In genomic region chr8:120537818-120538396, GRCm38 (mm10) we compare ENCODE assay signal across 8 mouse cellular contexts. TPM values are rescaled to one million over a fixed set of nuclear protein-coding genes. Genes with fewer than 3 reads are reported as not detected.
A peak's percentile ranks its signal among the peaks of the same experiment; 100 is the strongest.
DNase-seq lines count a peak whose midpoint lies in the region; ATAC-seq and TF ChIP-seq lines count a peak whose summit lies in the region.

No protein-coding gene starts in this region.

- no peak for DNase-seq in frontal cortex, postnatal 25 days (ENCODE audit: low spot score in 2 of 2)
- DNase-seq in cerebellum, adult 18-20 months: peak; percentile 84
- DNase-seq in gastrocnemius, adult 8-10 months (ENCODE audit: low spot score in 2 of 2): peak; percentile 45 to 68
- peak; percentile 75 for DNase-seq in kidney, adult 18-20 months
- peak; percentile 69 for DNase-seq in liver
- peak; percentile 26 to 46 for DNase-seq in natural killer cell, adult 2 months (ENCODE audit: low spot score in 2 of 2)

- peaks cover 62% of the 10 kb centered on the region for H3K4me1 ChIP-seq in testis, adult 2 months (ENCODE audit: control insufficient read depth, insufficient read depth, low read length)

- no peaks in the 10 kb centered on the region for H3K36me3 ChIP-seq in testis, adult 2 months (ENCODE audit: control insufficient read depth, insufficient read depth, low read length)

- H3K27me3 ChIP-seq in testis, adult 2 months (ENCODE audit: control insufficient read depth, insufficient read depth, low read length): no peaks in the 10 kb centered on the region

- H3K4me3 ChIP-seq in testis, adult 2 months (ENCODE audit: control insufficient read depth, low read depth, low read length): peak overlapping the region; percentile 59

- no peak for TF ChIP-seq POLR2A in testis, adult 2 months (IDR thresholded peaks at IDR 0.05; ENCODE audit: control insufficient read depth, low read depth, low read length)

- peak; percentile 20; the same call in 1 of the 2 replicates for ATAC-seq in frontal cortex, adult (ENCODE audit: low TSS enrichment)

- TF ChIP-seq CTCF in testis, adult 2 months (IDR thresholded peaks at IDR 0.05; ENCODE audit: control insufficient read depth, insufficient read depth, insufficient replicate concordance, low read depth, low read length): no peak

- no peak overlapping the region for H3K27ac ChIP-seq in testis, adult 2 months (ENCODE audit: control insufficient read depth, insufficient read depth, low read depth, low read length)

RNA-seq across cellular contexts. Expression of gene Gins2, which starts 51.2 kb away (rescaled TPM):
- under 1 TPM in 3 of 4 experiments, not detected in 1; 0.09 to 0.43 (median 0.36) TPM for total RNA-seq in gastrocnemius, adult 8-10 months (2022)
- polyA plus RNA-seq in testis, adult 2 months (2012; rRNA removed): 26.9 and 32.1 TPM in 2 replicates

Comparison
In these comparisons a context has a peak if more than half of its experiments do, and no peak if none do; other contexts are left out.
1. DNase-seq: peak in cerebellum, adult 18-20 months (2 of 2), gastrocnemius, adult 8-10 months (2 of 2), kidney, adult 18-20 months (single experiment), liver (single experiment) and natural killer cell, adult 2 months (2 of 2); none in frontal cortex, postnatal 25 days (0 of 2).